Mouse (Mus musculus): ENCODE measurements at regions not wholly inside any gene's neighbourhood (a gene's known extent, or its start where the extent isn't known, plus 50 kb on each side); places are given as distances from the start of the nearest gene placed in this dataset.
A peak's percentile ranks its signal among the peaks of the same experiment; 100 is the strongest.

DNA sequence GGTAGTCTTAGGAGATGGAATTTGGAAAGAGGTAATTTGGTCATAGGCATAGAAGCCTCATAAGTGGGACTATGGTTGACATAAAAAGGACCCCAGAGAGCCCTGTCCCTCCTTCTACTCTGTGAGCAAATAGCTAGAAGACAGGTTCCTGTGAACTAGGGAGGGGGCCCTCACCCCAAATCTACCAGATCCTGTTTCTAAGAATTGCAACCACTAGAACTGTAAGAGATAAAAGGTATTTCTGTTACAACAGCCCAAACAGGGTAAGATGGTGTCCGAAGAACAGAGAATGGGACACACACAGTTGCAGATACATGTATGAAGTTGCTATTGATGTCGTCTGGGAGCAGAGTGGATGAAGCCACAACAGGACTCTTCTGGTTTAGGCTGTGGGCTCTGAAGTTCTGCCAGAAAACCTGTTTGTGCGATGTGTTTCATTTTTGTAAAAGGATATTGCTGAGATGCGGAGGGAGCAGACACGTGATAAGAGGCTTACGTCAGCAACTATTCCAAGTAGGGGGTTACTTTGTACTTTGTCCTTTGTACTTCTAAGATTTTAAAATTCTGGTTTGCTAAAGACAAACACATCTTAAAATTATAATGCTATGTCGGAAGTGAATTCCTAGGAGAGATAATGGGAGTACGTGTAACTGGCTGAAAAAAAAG lies 164.0 kb downstream of the Usp46 start:
- Histone ChIP-seq H3K9me3 (no peaks in the 10 kb centered on the region), H3K4me1 (peaks cover 7% of the 10 kb centered on the region; the same call in 1 of the 2 replicates), H3K36me3 (no peaks in the 10 kb centered on the region), H3K9ac (replicated peaks) (no peak overlapping the region), H3K4me2 (replicated peaks) (no peak overlapping the region), H3K27me3 (no peaks in the 10 kb centered on the region), H3K27ac (replicated peaks) (no peak overlapping the region), H3K4me3 (no peak overlapping the region)
- no peak for ATAC-seq (replicated peaks)
- WGBS = 89% methylated on average over 8 of the region's 8 CpGs

DNA sequence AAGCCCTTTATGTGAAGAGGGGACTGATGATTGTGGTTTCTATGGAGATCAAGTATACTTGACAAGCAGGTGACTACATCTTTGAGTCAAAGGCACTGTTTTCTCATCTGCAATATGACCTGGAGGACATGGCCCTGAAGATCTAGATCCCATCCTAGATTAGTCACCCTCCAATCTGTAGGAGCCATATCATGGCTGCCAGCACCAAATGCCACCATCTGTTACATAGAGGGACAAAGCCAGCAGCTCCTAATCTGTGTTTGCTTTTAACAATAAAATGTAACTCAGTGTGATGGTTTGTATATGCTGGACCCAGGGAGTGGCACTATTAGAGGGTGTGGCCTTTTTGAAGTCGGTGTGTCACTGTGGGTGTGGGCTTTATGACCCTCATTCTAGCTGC lies 156.1 kb downstream of the Usp46 start:
- H3K4me2 ChIP-seq (replicated peaks) = no peak overlapping the region
- no peaks in the 10 kb centered on the region for H3K4me1 ChIP-seq
- H3K4me3 ChIP-seq = no peak overlapping the region
- H3K36me3 ChIP-seq = no peaks in the 10 kb centered on the region
- H3K9me3 ChIP-seq = no peaks in the 10 kb centered on the region
- H3K27ac ChIP-seq (replicated peaks) = no peak overlapping the region
- ATAC-seq (replicated peaks) = no peak
- H3K27me3 ChIP-seq = no peaks in the 10 kb centered on the region
- H3K9ac ChIP-seq (replicated peaks) = no peak overlapping the region
- 97% methylated on average over 1 of the region's 1 CpGs for WGBS

DNA sequence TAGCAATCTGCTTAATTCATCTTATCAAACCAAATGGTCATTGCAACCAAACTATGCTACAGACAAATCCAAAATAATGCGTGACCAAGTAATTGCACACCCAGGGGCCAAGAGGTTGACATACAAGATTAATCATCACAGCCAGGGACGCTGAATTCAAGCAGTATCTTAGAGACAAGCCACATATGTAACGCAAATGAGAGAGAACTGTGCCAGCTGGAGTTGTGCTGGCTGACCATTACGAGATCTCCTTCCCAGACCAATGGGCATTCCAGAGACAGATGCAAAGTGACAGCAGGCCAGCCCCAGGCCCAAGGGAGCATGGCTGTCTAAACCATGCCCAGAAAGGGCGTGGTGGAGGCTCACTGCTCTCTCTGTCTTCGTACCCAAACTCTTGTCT lies 155.1 kb downstream of the Usp46 start:
- H3K4me3 ChIP-seq = no peak overlapping the region
- H3K4me2 ChIP-seq (replicated peaks) = no peak overlapping the region
- ATAC-seq (replicated peaks) = no peak
- no peaks in the 10 kb centered on the region for H3K9me3 ChIP-seq
- H3K27ac ChIP-seq (replicated peaks) = no peak overlapping the region
- H3K36me3 ChIP-seq = no peaks in the 10 kb centered on the region
- H3K4me1 ChIP-seq = no peaks in the 10 kb centered on the region
- no peaks in the 10 kb centered on the region for H3K27me3 ChIP-seq
- 81% methylated on average over 6 of the region's 6 CpGs for WGBS
- H3K9ac ChIP-seq (replicated peaks) = no peak overlapping the region

- Histone ChIP-seq H3K9me3 (no peaks in the 10 kb centered on the region), H3K4me1 (no peaks in the 10 kb centered on the region), H3K9ac (replicated peaks) (no peak overlapping the region), H3K27me3 (no peaks in the 10 kb centered on the region), H3K36me3 (no peaks in the 10 kb centered on the region), H3K27ac (replicated peaks) (no peak overlapping the region), H3K4me2 (replicated peaks) (no peak overlapping the region), H3K4me3 (no peak overlapping the region)
- 69% methylated on average over 2 of the region's 2 CpGs for WGBS
- ATAC-seq (replicated peaks) = no peak
Observed at GRCm38 (mm10) chr5:73918011-73918410, 150.2 kb downstream of the Usp46 start.

GRCm38 (mm10) chr5:73919936-73920335 lies 148.3 kb downstream of the Usp46 start:
- no peak overlapping the region for H3K4me3 ChIP-seq
- no peak for ATAC-seq (replicated peaks)
- H3K4me2 ChIP-seq (replicated peaks) = no peak overlapping the region
- no peak overlapping the region for H3K9ac ChIP-seq (replicated peaks)
- no peaks in the 10 kb centered on the region for H3K9me3 ChIP-seq
- no peaks in the 10 kb centered on the region for H3K27me3 ChIP-seq
- 86% methylated on average over 6 of the region's 6 CpGs for WGBS
- no peak overlapping the region for H3K27ac ChIP-seq (replicated peaks)
- no peaks in the 10 kb centered on the region for H3K4me1 ChIP-seq
- H3K36me3 ChIP-seq = no peaks in the 10 kb centered on the region

GRCm38 (mm10) chr5:73927534-73927933 lies 140.7 kb downstream of the Usp46 start:
- no peak overlapping the region for H3K4me3 ChIP-seq
- WGBS = 58% methylated on average over 9 of the region's 9 CpGs
- no peak overlapping the region for H3K27ac ChIP-seq (replicated peaks)
- H3K9me3 ChIP-seq = no peaks in the 10 kb centered on the region
- no peaks in the 10 kb centered on the region for H3K36me3 ChIP-seq
- no peak overlapping the region for H3K4me2 ChIP-seq (replicated peaks)
- H3K9ac ChIP-seq (replicated peaks) = no peak overlapping the region
- H3K27me3 ChIP-seq = no peaks in the 10 kb centered on the region
- no peak for ATAC-seq (replicated peaks)
- no peaks in the 10 kb centered on the region; the same call in 1 of the 2 replicates for H3K4me1 ChIP-seq

- no peaks in the 10 kb centered on the region for H3K36me3 ChIP-seq
- H3K9me3 ChIP-seq = no peaks in the 10 kb centered on the region
- no peaks in the 10 kb centered on the region; the same call in 1 of the 2 replicates for H3K4me1 ChIP-seq
- H3K27me3 ChIP-seq = no peaks in the 10 kb centered on the region
- no peak overlapping the region for H3K4me2 ChIP-seq (replicated peaks)
- ATAC-seq (replicated peaks) = no peak
- H3K4me3 ChIP-seq = no peak overlapping the region
- 74% methylated on average over 10 of the region's 10 CpGs for WGBS
- H3K27ac ChIP-seq (replicated peaks) = no peak overlapping the region
- no peak overlapping the region for H3K9ac ChIP-seq (replicated peaks)
Observed at GRCm38 (mm10) chr5:73928691-73929090, 139.5 kb downstream of the Usp46 start.

DNA sequence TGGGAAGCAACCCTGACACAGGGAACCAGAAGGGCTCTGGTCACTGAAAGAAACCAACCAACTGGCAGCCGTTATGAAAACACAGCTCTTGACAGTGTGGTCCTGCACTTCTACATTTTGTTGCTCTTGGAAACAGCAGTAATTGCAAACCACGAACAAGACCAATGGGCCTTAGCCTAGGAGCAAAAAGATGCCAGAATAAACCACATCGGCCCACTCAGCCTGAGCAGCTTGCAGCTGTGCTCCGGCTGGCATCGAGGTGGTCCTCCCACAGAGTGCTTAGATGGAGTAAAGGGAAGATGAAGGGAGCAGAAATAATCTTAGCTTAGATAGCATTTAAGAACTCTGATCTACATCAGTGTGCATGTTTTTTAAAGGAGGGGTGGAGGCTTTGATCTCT lies 138.0 kb downstream of the Usp46 start:
- Histone ChIP-seq H3K9me3 (no peaks in the 10 kb centered on the region), H3K4me2 (replicated peaks) (no peak overlapping the region), H3K36me3 (no peaks in the 10 kb centered on the region), H3K9ac (replicated peaks) (no peak overlapping the region), H3K27ac (replicated peaks) (no peak overlapping the region), H3K4me1 (no peaks in the 10 kb centered on the region; the same call in 1 of the 2 replicates), H3K4me3 (no peak overlapping the region), H3K27me3 (no peaks in the 10 kb centered on the region)
- 79% methylated on average over 5 of the region's 5 CpGs for WGBS
- ATAC-seq (replicated peaks) = no peak

- H3K36me3 ChIP-seq = no peaks in the 10 kb centered on the region
- H3K27ac ChIP-seq (replicated peaks) = no peak overlapping the region
- H3K4me2 ChIP-seq (replicated peaks) = no peak overlapping the region
- ATAC-seq (replicated peaks) = no peak
- no peaks in the 10 kb centered on the region for H3K27me3 ChIP-seq
- no peak overlapping the region for H3K9ac ChIP-seq (replicated peaks)
- H3K4me3 ChIP-seq = no peak overlapping the region
- 49% methylated on average over 2 of the region's 2 CpGs for WGBS
- no peaks in the 10 kb centered on the region for H3K9me3 ChIP-seq
- peaks cover 6% of the 10 kb centered on the region for H3K4me1 ChIP-seq
Observed at GRCm38 (mm10) chr5:73937799-73938198, 130.4 kb downstream of the Usp46 start.

- Histone ChIP-seq H3K9me3 (no peaks in the 10 kb centered on the region), H3K4me2 (replicated peaks) (no peak overlapping the region), H3K4me3 (no peak overlapping the region), H3K27ac (replicated peaks) (no peak overlapping the region), H3K9ac (replicated peaks) (no peak overlapping the region), H3K27me3 (no peaks in the 10 kb centered on the region), H3K36me3 (no peaks in the 10 kb centered on the region), H3K4me1 (peaks cover 12% of the 10 kb centered on the region)
- no peak for ATAC-seq (replicated peaks)
- 53% methylated on average over 4 of the region's 4 CpGs for WGBS
Observed at GRCm38 (mm10) chr5:73938450-73938849, 129.8 kb downstream of the Usp46 start.

DNA sequence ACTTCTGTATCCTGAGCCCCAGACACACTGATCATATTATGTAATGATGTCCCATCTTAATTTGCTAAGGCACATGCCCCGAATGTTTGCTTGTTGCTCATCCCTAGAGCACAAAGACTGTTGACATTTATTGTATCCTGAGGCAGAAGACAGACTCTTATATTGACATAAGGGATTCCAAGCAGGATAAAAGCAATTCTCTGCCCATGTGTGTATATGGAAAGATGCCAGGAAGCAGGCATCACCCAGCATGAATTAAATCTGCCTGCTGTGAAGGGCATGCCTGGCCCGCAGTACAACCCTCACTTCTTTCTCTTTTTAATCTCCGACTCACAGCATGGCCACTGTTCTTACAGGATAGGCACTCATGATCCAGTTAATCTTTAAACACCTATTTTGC lies 125.3 kb downstream of the Usp46 start:
- 26% methylated on average over 3 of the region's 3 CpGs for WGBS
- no peak overlapping the region for H3K9ac ChIP-seq (replicated peaks)
- H3K4me2 ChIP-seq (replicated peaks) = no peak overlapping the region
- H3K27me3 ChIP-seq = no peaks in the 10 kb centered on the region
- peaks cover 12% of the 10 kb centered on the region for H3K4me1 ChIP-seq
- H3K4me3 ChIP-seq = no peak overlapping the region
- H3K36me3 ChIP-seq = no peaks in the 10 kb centered on the region
- H3K9me3 ChIP-seq = no peaks in the 10 kb centered on the region
- ATAC-seq (replicated peaks) = peak; percentile 72
- H3K27ac ChIP-seq (replicated peaks) = peak overlapping the region; percentile 7; the same call in 1 of the 2 replicates

GRCm38 (mm10) chr5:73945671-73946070 lies 122.6 kb downstream of the Usp46 start:
- H3K27ac ChIP-seq (replicated peaks) = no peak overlapping the region
- WGBS = 92% methylated on average over 3 of the region's 3 CpGs
- peaks cover 13% of the 10 kb centered on the region for H3K4me1 ChIP-seq
- no peak for ATAC-seq (replicated peaks)
- H3K9ac ChIP-seq (replicated peaks) = no peak overlapping the region
- no peaks in the 10 kb centered on the region for H3K36me3 ChIP-seq
- no peaks in the 10 kb centered on the region for H3K27me3 ChIP-seq
- no peaks in the 10 kb centered on the region for H3K9me3 ChIP-seq
- no peak overlapping the region for H3K4me3 ChIP-seq
- H3K4me2 ChIP-seq (replicated peaks) = no peak overlapping the region

DNA sequence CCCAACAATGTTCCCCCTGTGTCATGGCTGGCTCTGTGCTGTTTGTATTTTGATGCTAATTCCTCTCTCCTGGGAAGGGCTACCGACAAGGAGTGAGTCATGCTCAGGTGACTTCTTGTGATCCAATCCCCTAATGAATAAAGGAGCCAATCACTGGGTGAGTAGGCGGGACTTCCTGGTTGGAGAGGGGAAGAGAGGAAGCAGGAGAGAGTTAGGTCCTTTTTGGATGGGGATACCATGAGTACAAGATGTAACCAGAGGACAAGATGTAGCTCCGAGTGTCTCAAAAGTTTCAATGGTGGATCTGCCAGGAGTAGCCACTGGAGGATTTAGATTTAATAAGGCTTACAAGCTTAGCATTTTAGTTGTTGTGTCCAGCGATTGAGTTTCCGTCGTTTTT lies 122.1 kb downstream of the Usp46 start:
- H3K27ac ChIP-seq (replicated peaks) = no peak overlapping the region
- WGBS = 86% methylated on average over 6 of the region's 6 CpGs
- no peak overlapping the region for H3K9ac ChIP-seq (replicated peaks)
- no peak overlapping the region for H3K4me2 ChIP-seq (replicated peaks)
- no peaks in the 10 kb centered on the region for H3K36me3 ChIP-seq
- H3K27me3 ChIP-seq = no peaks in the 10 kb centered on the region
- no peak overlapping the region for H3K4me3 ChIP-seq
- H3K4me1 ChIP-seq = peaks cover 18% of the 10 kb centered on the region
- no peaks in the 10 kb centered on the region for H3K9me3 ChIP-seq
- ATAC-seq (replicated peaks) = no peak

Measured in forebrain, embryonic 15.5 days (tissue).